Mouse (Mus musculus) kidney, adult 2 months (tissue): ENCODE measurements at regions not wholly inside any gene's neighbourhood (a gene's known extent, or its start where the extent isn't known, plus 50 kb on each side); places are given as distances from the start of the nearest gene placed in this dataset.

Source experiments
- CTCF ChIP-seq: fragments of 200-500 bp; conservative IDR thresholded peaks from 2 replicates; pipeline ENCODE4 v1.5.1; 2011; ENCODE audit warnings: low read depth, mild to moderate bottlenecking, control low read depth, low read length, moderate library complexity, mixed read lengths; ENCODE audit not compliant: insufficient read depth, insufficient read length
- POLR2A ChIP-seq: fragments of 200-500 bp; IDR thresholded peaks from one replicate; pipeline ENCODE4 v1.6.1; 2011; ENCODE audit warnings: low read depth, low read length, control low read depth

- TF ChIP-seq CTCF, result no peak
- no peak for TF ChIP-seq POLR2A
Observed at GRCm38 (mm10) chr12:109891206-109891605, 291.1 kb upstream of the Rtl1 start.
